Mouse (Mus musculus): ENCODE data around the gene 4930564D02Rik.
A peak's percentile ranks its signal among the peaks of the same experiment; 100 is the strongest.

4930564D02Rik gene

DNA sequence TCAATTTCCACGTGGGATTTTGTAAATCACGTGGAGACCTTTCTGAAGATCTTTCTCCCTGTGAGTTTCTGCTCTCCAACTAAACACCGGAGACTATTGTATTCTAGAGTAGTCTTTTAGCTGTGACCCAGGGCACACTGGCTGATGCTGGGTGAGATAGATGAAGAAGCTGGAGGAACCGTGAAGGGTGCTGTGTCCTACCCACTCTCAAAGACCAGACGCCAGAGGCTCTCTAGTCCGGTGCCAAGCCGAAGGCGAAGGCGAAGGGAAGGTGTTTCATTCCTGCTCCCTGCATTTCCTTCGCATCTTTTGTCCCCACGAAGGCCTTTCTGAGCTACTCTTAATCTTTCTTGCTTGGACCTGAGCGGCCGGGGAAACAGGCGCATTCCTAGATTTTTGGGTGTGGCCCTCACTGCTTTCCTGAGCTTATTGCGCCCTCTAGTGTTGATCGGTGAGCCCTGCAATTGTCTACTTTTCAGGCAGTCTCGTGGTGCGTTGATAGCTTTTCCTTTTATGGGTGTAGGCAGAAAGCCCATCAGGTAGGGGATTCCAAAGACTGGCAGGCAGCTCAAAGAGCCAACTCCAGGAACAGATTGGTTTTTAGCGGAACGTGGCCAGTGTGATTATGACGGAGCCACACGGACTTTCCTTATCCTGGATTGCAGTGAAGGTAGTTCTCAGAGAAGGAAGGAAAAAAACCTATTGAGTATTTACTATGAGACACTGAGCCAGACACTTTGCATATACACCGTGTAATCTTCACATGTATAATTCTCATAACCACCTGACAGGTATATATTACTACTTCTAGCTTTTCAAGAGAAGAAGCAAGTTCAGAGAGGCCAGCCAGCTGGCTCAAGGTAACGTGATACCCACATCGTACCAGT lies 7.8 kb upstream of the 4930564D02Rik start:
- peak; percentile 64 for DNase-seq (ENCODE audit: low read depth, low spot score)

DNA sequence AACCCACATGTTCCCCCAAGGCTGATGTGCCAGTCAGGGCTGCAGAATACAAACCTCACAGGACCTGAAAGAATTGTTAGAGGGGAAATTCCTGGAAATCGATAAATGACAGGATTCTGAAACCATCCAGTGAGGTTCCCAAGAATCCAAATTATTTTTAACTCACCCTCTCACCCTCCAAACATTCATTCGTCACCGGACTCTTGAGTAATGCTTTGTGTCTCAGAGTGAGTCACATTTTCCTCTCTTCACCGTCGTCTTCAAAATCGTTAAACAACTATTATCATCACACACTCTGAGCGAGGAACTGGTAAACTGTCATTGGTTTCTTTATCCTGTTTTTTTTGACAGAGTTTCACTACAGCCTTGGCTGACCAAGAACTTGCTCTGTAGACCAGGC lies 6.7 kb upstream of the 4930564D02Rik start:
- DNase-seq (ENCODE audit: low read depth, low spot score), result no peak

DNA sequence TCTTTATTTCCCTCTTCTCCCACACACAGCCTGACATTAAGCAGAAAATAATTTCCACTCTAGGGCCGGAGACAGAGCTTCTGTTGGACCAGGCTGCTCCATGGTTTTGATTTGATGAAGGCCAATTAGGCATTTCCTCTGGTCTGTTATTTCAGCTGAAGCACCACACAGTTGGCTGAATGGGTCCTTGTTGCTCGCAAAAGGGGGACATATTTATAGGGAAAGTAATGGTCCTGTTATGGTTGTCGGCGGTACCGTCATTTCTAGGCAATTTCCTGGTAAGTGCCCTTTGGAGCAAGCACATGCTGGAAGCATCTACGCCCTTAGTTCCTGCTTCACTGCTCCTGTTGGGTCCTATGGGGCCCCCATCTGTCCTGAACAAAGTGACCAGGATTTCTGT lies 5.7 kb upstream of the 4930564D02Rik start:
- no peak for DNase-seq (ENCODE audit: low read depth, low spot score)

DNA sequence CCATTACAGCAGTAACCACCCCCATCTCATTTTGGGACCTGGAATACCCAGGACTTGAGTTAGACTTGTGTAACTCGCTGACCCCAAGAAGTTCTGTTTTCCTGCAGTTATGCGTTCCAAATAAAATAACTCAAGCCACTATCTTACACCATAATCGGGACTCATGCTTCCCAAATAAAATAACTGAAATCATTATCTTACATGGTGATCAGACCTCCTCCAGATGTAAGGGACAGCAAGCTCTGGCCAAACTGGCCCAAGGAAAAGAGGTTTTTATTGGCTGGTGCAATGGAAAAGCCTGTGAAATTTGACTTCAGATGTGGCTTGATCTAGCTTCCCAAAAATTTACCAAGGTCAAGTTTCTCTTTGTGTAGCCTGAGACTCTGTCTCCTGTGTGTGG lies 5.1 kb upstream of the 4930564D02Rik start:
- no peak for DNase-seq (ENCODE audit: low read depth, low spot score)

- DNase-seq (ENCODE audit: low read depth, low spot score), result no peak
Observed at GRCm38 (mm10) chr3:105061991-105062390, 4.7 kb upstream of the 4930564D02Rik start.

- DNase-seq (ENCODE audit: low read depth, low spot score), result no peak
Observed at GRCm38 (mm10) chr3:105062676-105063075, 4.0 kb upstream of the 4930564D02Rik start.

DNA sequence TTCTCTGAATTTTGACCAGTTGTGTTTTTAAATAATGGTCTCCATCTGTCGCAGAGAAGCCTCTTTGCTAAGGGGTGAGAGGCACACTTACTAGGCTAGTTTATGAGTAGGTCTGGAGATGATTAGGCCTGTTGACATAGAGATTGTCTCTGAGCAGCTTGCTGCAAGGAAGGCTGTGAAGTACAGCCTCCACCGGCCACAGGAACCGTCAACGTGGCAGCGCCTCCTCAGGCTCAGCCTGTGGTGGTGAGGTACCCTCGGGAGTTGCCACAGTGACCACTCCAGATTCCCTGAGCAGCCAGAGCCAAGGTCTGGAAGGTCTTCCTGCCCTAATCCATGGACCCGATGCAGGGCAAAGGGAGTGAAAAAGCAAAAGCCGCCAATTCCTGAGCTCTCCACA lies 3.9 kb downstream of the 4930564D02Rik start:
- DNase-seq (ENCODE audit: low read depth, low spot score), result no peak

- no peak for DNase-seq (ENCODE audit: low read depth, low spot score)
Observed at GRCm38 (mm10) chr3:105071251-105071650, 4.6 kb downstream of the 4930564D02Rik start.

GRCm38 (mm10) chr3:105072536-105072935 lies 5.9 kb downstream of the 4930564D02Rik start:
- no peak for DNase-seq (ENCODE audit: low read depth, low spot score)

DNA sequence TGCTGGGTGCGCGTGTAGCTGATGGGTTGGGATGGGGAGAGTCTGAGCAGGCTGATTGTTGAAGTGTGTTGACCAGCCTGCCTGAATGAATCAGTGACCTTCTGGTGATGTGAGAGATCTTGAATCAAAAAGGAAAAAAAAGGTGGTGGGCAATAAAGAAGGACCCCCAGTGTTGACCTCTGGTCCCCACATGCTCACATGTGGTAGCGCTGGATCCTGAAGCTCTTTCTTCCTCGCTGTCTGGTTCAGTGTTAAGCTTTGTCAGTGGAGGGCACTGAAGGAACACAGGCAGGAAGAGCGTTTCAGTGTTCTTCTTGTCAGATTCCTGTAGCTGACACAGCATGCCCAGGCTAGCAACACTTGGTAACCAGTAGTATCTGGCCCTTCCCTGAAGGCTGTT lies 9.2 kb downstream of the 4930564D02Rik start:
- no peak for DNase-seq (ENCODE audit: low read depth, low spot score)

- DNase-seq (ENCODE audit: low read depth, low spot score), result peak; percentile 38
Observed at GRCm38 (mm10) chr3:105078231-105078826, 11.7 kb downstream of the 4930564D02Rik start.

- DNase-seq (ENCODE audit: low read depth, low spot score), result no peak
Observed at GRCm38 (mm10) chr3:105087344-105087743, 20.7 kb downstream of the 4930564D02Rik start.

GRCm38 (mm10) chr3:105088638-105089037 lies 22.0 kb downstream of the 4930564D02Rik start:
- DNase-seq (ENCODE audit: low read depth, low spot score), result no peak

DNA sequence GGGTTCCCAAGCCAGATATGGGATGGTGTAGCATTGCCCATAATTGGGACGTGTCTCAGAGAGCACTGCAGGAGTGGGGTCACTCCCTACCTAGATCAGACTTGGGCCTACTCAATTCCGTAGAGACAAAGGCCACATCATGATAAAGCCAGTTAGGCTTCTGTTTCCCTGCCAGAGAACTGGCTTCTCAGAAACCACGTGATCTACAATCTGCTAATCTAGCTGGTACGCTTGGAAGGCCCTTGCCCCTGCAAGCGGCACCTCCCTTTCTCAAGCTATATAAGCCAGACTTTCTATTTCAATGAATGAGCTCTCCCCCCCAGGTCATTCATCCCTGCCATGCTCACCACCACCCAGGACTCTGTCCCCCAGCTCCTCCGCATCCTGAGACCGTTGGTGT lies 23.5 kb downstream of the 4930564D02Rik start:
- DNase-seq (ENCODE audit: low read depth, low spot score), result no peak

DNA sequence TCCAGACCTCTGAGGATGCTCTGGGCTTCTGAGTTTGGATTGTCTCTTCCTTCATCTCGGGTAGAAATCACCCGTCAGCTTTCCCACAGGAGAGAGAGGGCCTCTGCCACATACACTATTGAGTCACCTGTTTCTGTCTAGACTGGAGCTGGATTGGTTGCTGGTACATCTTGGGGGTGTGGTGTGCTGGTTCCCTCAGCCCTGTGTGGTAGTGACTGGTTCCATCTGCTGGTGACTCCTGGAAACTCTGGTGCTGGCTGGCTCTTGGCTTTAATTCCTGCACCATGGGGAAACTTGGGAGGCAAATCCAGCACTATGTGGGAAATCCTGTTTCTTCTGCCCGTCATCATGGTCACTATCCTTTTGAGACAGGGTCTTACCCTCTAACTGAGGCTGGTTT lies 24.3 kb downstream of the 4930564D02Rik start:
- peak; percentile 39 for DNase-seq (ENCODE audit: low read depth, low spot score)

- no peak for DNase-seq (ENCODE audit: low read depth, low spot score)
Observed at GRCm38 (mm10) chr3:105092721-105093505, 26.3 kb downstream of the 4930564D02Rik start.

DNA sequence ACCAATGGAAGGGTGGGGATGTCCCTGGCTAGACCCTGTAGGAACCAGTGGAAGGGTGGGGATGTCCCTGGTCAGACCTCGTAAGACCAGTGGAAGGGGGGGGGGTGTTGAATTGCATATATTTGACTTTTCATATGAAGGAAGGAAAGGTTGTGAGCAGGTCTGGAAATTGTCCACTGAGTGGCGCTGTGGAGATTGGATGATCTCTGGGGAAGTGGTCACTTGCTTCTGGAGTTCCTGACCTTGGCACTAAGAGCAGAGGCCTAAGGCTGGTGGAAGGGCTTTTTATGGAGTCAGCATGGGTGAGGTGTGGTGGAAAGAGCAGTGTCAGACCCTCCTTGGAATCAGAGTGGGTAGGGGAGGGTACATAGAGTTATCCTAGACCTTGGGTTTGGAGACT lies 27.8 kb downstream of the 4930564D02Rik start:
- DNase-seq (ENCODE audit: low read depth, low spot score), result no peak

- no peak for DNase-seq (ENCODE audit: low read depth, low spot score)
Observed at GRCm38 (mm10) chr3:105095026-105095425, 28.4 kb downstream of the 4930564D02Rik start.

DNA sequence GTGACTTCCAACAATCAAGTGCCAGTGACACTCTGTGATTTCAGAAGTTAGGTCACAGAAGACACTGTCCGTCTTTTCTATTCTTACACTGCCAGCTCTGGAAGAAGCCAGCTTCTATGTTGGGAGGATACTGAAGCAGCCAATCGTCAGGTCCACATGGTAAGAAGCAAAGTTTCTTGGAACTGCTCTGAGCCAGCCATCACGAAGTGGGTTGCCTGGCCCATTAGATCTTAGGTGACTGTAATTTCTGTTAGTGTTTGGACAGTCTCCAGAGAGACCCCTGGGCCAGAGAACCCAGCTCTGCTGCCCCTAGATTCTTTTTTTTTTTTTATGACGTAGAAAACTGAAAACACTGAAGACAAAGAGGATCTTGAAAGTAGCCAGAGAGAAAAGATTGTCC lies 30.9 kb downstream of the 4930564D02Rik start:
- DNase-seq (ENCODE audit: low read depth, low spot score), result no peak

GRCm38 (mm10) chr3:105099526-105100269 lies 33.1 kb downstream of the 4930564D02Rik start:
- DNase-seq (ENCODE audit: low read depth, low spot score), result no peak

GRCm38 (mm10) chr3:105100270-105100589 lies 33.6 kb downstream of the 4930564D02Rik start:
- no peak for DNase-seq (ENCODE audit: low read depth, low spot score)

DNA sequence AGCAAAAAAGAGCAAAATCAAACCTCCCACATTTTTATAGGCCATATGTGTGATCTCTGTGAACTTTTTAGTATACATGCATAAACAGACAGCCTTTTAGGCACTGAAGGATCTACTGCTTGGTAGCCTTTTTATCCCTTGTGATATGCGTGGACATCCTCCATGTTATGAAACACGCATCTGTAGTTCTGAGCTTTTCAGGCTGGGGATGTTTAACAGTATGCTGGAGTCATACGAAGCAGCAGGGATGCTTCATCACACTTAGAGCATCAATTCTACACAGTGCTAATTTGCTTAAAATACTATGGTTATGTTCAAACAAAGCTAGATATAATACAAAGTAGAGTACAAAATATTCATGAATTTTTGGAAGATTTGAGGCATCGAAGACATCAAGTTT lies 39.2 kb downstream of the 4930564D02Rik start:
- peak; percentile 21 for DNase-seq (ENCODE audit: low read depth, low spot score)
